Mouse (Mus musculus) mouse trophoblast stem cell (cell line): ENCODE data around the gene Dgki.

Experiments
- in situ Hi-C, 2 experiments: fragments of 300-500 bp; cut with MseI, MboI; formaldehyde crosslinking; loops; 2 replicates in 1 of 2; 3 replicates in 1 of 2; pipeline ENCODE4 v1.15.1; 2025

Gene Dgki

DNA sequence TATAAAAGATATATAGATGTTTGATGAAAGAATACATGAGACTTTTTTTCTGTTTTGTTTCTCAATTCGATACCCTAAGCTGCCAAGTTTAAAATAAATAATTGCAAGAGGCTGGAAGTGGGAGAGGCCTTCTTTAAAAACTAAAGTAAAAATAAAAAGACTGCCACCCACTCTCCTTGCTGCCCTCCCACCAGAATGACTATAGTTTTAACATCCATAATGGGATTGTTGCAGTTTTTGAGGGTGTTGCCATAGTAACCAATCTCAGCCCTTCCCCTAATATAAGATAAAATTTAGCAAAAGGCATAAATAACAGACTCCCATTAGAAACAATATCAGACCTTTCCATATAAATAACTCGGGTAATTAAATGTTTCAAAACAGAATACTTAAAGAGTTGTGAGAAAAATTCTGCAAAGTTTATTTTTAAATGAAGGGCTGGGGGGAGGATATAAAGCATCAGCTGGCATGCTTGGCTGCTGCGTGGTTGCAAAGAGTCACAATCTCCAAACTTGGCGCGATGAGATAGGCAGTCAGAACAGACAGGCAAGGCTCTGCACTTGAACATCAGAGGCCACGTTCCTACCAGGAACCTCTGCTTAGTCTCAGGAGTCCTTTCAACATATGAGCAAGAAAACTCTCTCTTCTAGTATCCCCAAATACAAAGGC is 57.8 kb downstream of the Dgki start:
- in situ Hi-C loops = no loop called here

DNA sequence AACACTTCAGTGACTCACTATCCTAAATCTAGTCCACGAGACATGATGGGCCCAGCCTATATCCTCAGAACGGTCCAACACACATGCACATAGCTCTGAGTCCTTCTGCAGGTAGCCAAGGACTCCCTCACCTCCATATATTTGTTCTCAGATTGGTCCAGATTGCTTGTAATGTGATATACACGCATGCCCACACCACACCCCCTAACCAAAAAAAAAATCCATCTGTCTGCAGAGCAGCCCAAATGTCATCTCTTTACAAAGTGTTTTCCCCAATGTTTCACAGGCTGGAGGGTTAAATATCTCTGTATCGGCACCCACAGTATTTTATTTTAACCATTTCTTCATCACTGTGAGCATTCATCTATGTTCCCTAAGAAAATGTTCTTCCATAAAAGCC is 58.5 kb downstream of the Dgki start:
- in situ Hi-C loops = no loop called here

DNA sequence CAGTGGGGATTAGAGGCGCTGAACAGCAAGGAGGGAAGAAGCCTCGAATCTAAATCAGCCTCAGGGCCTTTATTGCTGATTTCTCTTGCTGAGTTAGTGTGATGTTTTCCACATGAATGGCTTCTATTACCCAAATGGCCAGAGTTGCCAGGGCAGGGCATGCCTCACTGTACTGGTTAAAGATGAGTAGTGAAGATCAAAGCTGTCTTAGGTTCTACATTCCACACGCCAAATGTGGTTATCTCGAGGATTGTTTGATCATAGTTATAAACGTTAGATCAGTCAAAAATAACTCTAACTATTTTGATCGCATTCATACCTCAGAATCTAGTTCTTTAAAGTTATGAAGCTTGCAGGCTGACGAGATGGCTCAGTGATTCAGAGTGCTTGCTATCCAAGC is 59.8 kb downstream of the Dgki start:
- in situ Hi-C loops = no loop called here

DNA sequence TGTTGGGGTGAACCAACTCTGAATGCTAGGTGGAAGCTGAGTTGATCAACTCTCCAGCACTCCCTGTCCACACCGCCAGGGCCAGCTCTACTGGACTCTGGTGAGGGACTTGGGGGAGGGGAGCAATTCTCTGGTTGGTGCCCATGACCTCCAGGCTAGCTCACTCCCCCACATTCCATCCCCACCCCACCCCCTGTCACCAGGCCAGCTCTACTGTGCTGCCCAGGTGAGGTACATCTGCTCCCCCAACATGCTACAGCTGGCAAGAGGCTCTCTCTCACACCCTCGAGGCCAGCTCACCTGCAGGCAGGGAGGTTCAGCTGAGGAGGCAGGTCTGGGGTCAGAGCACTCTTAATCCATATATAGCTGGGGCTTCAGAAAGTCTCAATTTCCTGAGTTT is 63.1 kb downstream of the Dgki start:
- in situ Hi-C loops = no loop called here

DNA sequence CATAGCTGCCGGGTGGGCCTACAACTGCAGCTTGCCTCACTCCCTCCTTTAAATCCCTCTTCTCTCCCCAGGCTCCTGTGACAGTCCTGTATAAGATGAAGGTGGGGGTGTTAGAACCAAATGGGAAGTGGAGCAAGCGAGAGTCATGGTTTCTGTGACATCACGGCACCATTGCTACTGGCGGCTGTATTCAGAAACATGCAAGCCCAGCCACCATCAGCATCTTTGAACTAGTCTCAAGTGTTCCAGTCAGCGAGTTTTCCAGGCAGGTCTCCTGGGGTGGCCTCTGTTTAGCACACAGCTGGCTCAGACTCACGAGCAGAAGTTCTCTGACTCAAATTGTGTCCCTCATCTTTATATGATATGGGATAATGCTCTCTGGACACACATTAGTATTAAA is 68.8 kb downstream of the Dgki start:
- in situ Hi-C loops = no loop called here

DNA sequence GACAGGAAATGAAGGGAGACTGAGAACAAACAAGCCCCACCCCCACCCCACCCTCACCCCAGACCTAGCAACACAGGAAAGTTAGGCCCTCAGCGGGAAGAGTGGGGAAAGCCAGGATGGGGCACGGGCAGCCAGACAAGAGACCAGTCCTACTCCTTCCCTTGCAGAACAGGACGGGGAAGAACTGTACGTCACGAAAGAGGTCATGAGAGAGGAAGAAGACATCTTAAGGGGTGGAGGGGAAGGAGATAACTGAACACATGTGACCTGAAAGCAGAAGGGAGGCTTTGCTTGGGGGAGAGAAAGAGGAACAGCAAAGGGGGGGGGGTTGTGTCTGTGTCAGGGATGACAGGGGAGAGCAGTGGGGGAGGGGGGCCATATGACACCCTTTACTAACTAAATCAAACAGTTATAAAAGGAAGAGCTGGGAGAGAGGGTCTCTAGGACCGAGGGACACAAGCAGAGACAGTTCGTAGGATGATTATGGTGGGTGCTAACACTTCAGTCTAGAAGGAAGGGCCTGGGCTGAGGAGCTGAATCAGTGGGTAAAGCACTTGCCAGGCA is 77.0 kb downstream of the Dgki start:
- in situ Hi-C loops = no loop called here

DNA sequence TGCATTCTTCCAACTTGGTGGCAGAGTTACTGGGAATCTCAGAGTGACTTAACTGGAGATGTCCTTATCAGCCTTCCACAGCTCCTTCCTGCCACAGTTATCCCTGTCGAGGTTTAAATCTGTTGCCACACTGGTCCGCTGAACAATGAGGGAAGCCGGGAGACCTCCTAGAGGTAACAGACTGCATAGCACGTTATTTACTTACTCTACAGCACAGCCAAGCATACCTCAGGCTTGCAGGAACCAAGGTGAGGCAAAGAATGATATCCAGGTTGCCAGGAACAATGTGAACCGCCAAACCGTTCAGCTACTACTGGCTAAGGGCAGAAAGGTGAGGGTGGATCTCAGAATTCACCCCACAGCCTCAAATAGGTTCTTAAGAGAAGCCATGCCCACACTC is 78.0 kb downstream of the Dgki start:
- in situ Hi-C loops = no loop called here

DNA sequence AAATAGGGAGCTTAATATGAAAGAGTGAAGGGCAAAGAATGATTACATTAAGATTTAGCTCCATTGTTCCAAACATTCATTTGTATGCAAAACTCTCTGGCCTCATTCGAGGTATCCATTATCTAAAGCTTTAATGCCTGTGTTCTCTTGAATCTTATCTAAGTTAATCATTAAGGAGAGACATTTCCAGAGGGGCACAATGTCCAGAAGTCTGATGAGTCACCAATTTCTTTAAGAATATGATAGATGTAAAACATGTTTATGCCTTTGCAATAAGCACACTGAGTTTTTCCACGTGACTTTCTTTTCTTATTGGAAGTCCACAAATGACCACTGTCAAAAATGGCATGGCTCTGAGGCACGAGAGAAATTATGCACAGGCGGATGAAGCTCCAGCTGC is 80.9 kb downstream of the Dgki start:
- in situ Hi-C loops = no loop called here

DNA sequence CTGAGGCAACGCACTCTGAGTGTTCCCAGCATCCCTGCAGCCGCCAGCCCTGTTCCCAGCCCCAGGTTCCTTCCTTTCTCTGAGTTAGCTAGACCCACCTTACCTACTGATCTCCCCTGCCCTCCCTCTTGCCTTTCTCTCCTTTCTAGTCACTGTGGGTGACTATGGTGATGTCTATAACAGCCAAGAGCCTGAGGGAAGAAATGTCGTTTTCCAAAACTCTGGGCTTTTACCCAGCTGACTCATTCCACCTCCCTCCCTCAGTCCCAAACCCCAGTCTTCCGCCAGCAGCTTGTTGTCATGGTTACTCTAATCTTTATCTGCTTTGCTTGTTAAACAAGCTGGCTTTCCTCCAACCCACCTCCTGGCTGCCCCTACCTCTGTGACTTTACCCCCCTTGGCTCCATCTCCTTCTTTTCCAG is 83.6 kb downstream of the Dgki start:
- in situ Hi-C loops = no loop called here

DNA sequence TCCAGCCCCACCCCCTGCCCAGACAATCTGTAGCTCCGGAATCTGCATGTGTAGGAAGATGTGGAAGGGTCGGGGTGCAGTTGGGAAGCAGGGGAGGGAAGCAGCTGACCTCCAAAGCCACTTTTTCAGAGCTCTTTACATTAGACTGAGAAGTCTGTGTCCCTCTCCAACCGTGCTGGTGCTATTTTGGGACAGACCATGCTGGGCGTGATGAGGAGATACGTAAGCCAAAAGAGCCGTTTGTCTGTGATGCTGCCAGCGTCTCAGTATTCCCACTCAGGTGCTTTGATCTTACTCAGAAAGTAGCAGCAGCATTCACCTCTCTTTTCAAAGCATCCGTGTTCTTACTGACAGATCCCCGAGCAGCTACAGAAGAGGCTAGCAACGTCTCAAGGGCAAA is 84.3 kb downstream of the Dgki start:
- in situ Hi-C loops = no loop called here

DNA sequence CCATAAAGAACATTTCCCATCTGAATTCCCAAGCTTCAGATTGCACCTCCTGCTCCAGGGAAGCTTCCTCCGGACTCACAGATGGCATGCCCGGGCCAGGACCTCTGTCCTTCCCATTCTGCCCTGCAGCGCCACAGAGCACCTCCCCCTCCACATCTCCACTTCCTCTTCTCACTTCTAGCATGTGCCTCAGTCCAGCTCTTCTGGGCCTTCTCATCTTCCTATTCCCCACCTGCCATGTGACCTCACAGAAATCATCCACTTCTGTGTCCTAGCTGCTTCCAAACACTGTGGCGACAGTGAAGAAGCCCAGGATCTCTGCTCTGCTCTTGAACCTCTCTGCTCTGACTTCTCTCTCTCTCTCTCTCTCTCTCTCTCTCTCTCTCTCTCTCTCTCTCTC is 87.1 kb downstream of the Dgki start:
- in situ Hi-C loops = no loop called here

DNA sequence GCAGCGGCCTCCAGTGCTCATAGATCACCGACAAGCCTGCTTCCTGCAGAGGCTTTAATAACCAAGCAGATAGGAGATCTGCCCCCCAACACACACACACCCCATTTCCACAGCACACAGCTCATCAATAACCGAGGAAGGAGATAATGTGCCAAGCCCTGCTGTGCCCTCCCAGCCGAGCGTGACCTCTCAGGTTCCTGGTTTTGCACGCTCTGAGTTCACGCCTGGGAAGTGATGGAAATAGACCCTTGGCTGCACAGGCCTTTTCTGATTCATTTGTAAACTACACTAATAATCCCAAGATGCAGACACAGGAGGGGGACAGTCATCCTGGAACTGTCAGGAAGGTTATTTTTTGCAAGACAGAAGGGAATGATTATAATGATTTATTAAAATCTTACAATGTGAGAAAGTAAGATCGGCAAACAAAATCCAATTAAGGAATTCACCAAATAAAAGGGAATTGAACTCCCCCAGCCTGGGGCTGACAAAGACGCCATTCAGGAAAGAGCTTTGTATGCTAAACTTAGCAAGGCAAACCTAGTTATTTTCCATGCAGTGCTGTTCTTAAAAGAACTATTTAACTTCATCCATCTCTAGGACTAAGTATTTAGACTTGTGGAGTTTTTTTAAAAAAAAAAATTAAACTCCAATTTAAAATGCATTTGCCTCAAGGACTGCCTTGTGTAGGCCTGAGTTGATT is 88.3 kb downstream of the Dgki start:
- in situ Hi-C loops = no loop called here

DNA sequence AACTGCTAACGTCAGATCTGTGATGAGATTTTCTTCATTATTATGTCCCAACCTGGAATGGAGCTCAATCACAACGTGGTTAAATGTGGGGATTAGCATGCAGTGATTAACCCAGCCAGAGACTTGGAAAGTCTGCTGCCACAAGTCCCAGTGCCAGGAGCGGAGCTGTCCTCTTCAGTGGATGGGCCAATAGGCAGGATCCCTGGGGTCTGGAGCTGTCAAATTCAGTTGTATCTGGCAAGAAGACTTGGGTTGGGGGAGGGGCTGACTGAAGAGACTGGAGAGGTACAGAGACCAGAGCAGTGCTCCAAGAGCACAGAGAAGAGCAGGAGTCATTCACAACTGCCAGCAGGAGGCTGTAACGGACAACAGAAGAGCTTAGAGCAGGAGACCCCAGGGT is 97.1 kb downstream of the Dgki start:
- in situ Hi-C loops = no loop called here

DNA sequence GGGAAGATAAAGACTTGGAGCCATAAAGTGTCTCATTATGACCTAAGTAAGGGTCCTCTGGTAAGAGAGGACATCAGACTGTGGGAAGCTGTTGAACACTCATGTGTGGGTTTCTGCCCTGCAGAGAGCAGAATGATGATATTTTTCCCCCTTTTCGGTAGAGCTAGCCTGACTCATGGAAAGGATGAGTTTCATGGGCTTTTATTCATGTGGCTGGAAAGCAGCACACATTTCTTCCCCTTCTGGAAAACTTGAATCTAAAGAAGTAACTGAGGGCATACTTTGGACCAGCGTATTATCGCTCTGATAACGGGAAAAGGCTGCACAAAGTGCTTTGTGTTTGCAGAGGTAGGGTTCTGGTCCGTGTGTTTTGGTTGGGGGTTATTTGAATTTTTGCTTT is 99.1 kb downstream of the Dgki start:
- in situ Hi-C loops = no loop called here

DNA sequence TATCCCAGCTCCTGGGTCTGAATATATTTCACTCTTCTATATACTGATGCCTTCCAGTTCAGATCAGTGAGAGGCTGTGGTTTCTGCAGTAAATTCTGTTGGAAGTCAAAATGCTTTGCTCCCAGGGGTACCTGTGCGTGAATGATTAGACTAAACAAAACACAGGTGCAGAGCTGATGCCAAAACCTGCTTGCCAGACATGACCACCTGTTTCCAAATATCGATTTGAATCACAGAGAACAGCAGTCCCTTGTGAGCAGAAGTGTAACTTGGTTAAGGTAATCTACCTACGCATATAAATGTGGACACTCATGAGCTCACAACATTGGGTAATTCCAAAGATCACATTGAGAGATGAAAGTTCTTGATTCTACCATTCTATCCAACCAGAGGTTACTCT is 100.5 kb downstream of the Dgki start:
- in situ Hi-C loops = no loop called here

DNA sequence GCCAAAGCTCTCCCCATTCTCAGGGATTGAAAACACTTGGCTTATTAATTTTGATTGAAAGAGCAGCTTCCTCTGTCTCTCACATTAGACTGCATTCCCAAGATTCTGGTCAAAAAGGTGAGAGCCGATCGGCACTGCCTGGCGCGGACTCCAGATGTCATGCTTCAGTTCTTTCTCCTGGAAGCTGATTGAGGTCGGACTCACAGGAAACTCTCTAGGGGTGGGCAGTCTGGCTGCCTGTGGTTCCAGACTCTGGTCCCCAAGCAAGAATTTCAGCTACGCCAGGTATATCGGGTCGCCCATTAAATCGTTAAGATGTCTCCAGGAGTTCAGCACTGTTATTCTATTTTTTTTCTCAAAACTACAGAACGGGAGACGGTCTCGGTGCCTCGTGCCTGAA is 102.2 kb downstream of the Dgki start:
- in situ Hi-C loops = no loop called here

DNA sequence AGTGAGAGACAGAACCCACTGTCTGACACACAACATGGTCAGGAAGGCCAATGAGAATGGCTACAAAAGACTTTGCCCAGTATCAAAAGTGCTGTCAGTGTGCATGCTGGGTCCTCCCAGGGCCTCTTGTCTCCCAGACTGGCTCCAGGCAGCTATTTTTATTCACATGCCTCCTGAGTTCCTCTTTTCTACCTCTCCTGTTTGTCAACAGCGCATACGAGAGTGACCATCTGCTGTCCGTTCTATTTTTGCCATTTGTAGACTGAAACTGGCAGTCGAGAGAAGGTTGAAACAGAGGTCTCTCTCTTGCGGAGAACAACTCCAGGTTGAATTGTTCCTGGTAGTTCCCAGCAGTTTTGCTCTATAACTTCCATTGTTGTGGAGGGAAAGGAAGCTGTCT is 103.1 kb downstream of the Dgki start:
- in situ Hi-C loops = no loop called here

DNA sequence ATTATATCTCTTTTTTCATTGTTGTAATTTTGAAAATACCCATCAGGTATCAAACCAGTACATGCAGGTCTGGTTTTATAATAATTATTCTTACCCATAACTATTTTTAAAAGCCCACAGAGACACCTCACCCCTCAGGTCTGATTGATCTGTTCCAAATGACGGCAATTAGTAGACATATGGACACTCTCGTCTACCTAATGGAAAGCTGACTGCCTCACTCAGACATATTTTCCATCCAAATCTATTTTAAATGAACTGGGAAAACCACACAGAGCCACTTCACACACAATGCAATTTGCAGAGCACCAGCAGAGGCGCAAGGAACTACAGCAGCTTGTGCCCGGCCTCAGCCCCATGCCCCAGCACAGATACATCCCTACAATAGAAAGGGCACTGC is 104.2 kb downstream of the Dgki start:
- in situ Hi-C loops = no loop called here

DNA sequence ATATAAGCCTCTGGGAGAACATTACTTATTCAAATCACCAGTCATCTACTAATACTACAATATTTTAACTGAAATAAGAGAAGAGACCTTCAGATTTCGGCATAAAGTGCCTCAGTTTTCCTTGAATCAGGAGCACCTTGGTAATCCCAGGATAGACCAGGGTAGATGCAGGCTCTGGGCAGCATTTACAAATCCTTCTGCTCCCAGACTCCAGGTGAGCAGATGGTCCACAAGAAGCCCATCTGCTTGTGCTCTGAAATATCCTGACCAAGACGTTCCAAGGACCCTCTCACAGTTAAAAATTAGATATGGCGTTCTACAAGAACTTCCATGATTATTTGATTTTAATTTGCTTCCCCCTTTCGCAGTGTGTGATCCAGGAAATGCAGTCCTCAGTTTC is 118.0 kb downstream of the Dgki start:
- in situ Hi-C loops = no loop called here

DNA sequence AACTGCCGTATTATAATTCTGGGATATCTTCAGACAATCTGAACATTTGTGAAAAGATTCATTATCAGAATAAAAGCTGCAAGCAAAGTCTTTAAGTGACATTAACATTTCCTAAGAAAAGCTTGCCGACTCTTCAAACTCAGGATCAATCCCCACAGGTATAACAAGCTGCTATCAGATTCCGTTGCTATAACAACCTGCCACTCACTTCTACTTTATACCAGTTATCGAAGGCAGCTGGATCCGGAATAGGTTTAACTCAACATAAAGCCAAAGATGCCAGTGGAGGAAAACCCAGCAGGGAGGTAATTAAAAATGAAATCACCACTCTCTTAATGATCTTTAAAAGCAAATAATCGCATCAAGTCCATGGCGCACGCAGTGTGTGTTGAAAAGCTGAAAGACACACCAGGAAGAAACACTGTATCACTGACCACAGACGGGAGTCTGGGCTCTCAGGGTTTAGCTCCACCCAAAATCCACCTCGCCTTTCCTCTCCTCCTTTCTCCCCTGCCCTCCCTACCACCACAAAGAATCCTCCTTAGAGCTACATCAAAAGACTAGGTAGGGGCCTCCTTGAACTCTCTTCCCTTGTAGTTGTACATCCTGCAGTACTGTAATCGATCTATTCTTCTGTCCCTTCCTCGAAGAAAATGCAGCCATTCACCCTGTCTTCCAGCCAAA is 128.7 kb downstream of the Dgki start:
- in situ Hi-C loops = no loop called here

DNA sequence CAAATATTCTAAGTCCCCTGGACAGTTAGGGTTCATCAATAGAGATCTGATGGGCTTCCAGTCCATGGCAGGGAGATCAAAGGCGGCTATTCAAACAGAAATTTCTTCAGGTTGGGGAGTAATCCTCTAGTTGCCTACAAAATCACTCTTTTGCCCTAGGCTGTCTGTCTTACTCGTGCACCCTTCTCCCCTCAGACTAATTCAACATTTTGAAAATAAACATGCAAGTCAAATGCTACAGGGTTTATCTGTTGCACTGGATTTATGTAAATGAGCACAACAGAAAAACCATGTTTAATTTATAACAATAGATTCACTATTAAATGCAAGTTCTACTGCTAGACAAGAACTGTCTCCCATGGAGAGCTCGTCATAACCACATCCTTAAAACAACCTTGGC is 141.1 kb downstream of the Dgki start:
- in situ Hi-C loops = no loop called here

DNA sequence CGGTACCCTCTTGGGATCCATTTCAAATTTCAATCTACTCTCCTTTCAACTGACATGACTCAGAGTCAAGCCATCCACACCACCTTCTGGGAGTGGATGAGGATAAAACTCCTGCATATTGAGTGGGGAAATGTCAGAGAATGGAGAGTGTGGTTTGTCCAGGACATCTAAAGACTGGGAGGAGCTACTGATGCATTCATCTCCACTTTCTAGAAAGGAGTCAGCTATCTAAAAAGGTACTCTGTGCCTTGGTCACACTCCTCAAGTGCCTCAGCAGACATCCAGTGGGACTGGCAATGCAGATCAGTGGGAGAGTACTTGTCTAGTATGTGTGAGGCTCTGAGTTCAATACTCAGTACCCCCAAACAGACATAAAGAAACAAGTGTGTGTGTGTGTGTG is 145.9 kb downstream of the Dgki start:
- in situ Hi-C loops = no loop called here

DNA sequence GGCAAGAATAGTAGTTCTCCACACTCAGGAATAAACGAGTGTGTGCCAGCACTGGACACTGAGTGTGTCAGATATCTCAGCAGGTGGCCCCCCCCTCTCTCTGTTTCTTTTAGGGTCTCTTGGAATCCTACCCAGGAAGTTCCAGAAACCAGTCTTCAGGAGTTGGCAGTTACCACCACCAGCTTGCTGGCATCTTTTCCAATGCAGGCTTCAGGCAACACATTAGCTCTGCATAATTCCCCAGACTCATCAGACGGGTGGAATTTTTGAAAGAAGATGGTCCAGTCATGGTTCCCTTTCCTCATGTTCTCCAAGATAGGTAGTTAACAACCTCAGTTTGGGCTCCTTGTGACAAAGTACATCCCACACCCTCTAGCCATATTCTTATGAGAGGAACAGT is 149.5 kb downstream of the Dgki start:
- in situ Hi-C loops = no loop called here
